Mouse (Mus musculus): ENCODE measurements around the gene Gnai3. TPM values are rescaled to one million over a fixed set of nuclear protein-coding genes. Genes with fewer than 3 reads are reported as not detected.

Gnai3 gene
- polyA plus RNA-seq, 1 experiment from 2014 or later: 134 TPM

GRCm38 (mm10) chr3:108084767-108085270, 61.1 kb downstream of the Gnai3 start:
- H3K27me3 ChIP-seq (ENCODE audit: insufficient read depth, low read length): no peaks in the 10 kb centered on the region
- H3K4me1 ChIP-seq (replicated peaks; ENCODE audit: insufficient read depth, low read length): peaks cover 29% of the 10 kb centered on the region
- H3K9ac ChIP-seq (ENCODE audit: low read depth, low read length): peak overlapping the region; percentile 71
- WGBS: 5% methylated on average over 13 of the region's 13 CpGs
- peak overlapping the region; percentile 96 for H3K27ac ChIP-seq
- DNase-seq (ENCODE audit: low spot score): no peak
- H3K9me3 ChIP-seq (replicated peaks; ENCODE audit: low read length): no peaks in the 10 kb centered on the region
- H3K4me3 ChIP-seq (replicated peaks; ENCODE audit: low read depth, low read length): peak overlapping the region; percentile 68
- ATAC-seq (replicated peaks; ENCODE audit: low FRiP score, low read depth): no peak
- H3K4me2 ChIP-seq (ENCODE audit: low read length): peak overlapping the region; percentile 99
- TF ChIP-seq CTCF (IDR thresholded peaks at IDR 0.05; ENCODE audit: low read depth): no peak
- 0 out of 2 replicates have a peak, but pooled peaks cover 3% of the 10 kb centered on the region for H3K36me3 ChIP-seq (ENCODE audit: insufficient read depth, low read length)

- H3K27me3 ChIP-seq (ENCODE audit: insufficient read depth, low read length): no peaks in the 10 kb centered on the region
- no peak overlapping the region for H3K27ac ChIP-seq
- peak overlapping the region; percentile 99 for H3K4me2 ChIP-seq (ENCODE audit: low read length)
- peaks cover 29% of the 10 kb centered on the region for H3K4me1 ChIP-seq (replicated peaks; ENCODE audit: insufficient read depth, low read length)
- H3K9me3 ChIP-seq (replicated peaks; ENCODE audit: low read length): no peaks in the 10 kb centered on the region
- no peak overlapping the region for H3K4me3 ChIP-seq (replicated peaks; ENCODE audit: low read depth, low read length)
- 0 out of 2 replicates have a peak, but pooled peaks cover 6% of the 10 kb centered on the region for H3K36me3 ChIP-seq (ENCODE audit: insufficient read depth, low read length)
- ATAC-seq (replicated peaks; ENCODE audit: low FRiP score, low read depth): no peak
- H3K9ac ChIP-seq (ENCODE audit: low read depth, low read length): no peak overlapping the region
- no peak for TF ChIP-seq CTCF (IDR thresholded peaks at IDR 0.05; ENCODE audit: low read depth)
- DNase-seq (ENCODE audit: low spot score): no peak
- 80% methylated on average over 4 of the region's 4 CpGs for WGBS
These were observed 62.0 kb downstream of the Gnai3 start for GRCm38 (mm10) chr3:108083904-108084407.

- H3K36me3 ChIP-seq (ENCODE audit: insufficient read depth, low read length): peaks cover 11% of the 10 kb centered on the region; the same call in 1 of the 2 replicates
- H3K4me2 ChIP-seq (ENCODE audit: low read length): no peak overlapping the region
- no peak overlapping the region for H3K4me3 ChIP-seq (replicated peaks; ENCODE audit: low read depth, low read length)
- no peak overlapping the region for H3K27ac ChIP-seq
- DNase-seq (ENCODE audit: low spot score): no peak
- no peak for ATAC-seq (replicated peaks; ENCODE audit: low FRiP score, low read depth)
- WGBS: 45% methylated on average over 2 of the region's 2 CpGs
- H3K27me3 ChIP-seq (ENCODE audit: insufficient read depth, low read length): no peaks in the 10 kb centered on the region
- TF ChIP-seq CTCF (IDR thresholded peaks at IDR 0.05; ENCODE audit: low read depth): no peak
- H3K4me1 ChIP-seq (replicated peaks; ENCODE audit: insufficient read depth, low read length): peaks cover 29% of the 10 kb centered on the region
- no peak overlapping the region for H3K9ac ChIP-seq (ENCODE audit: low read depth, low read length)
- H3K9me3 ChIP-seq (replicated peaks; ENCODE audit: low read length): no peaks in the 10 kb centered on the region
These were observed 62.8 kb downstream of the Gnai3 start for GRCm38 (mm10) chr3:108083161-108083560.

GRCm38 (mm10) chr3:108082251-108082875, 63.6 kb downstream of the Gnai3 start:
- DNase-seq (ENCODE audit: low spot score) (peak; percentile 48), ATAC-seq (replicated peaks; ENCODE audit: low FRiP score, low read depth) (no peak)
- Histone ChIP-seq H3K27me3 (ENCODE audit: insufficient read depth, low read length) (no peaks in the 10 kb centered on the region), H3K4me2 (ENCODE audit: low read length) (peak overlapping the region; percentile 16; the same call in 1 of the 2 replicates), H3K36me3 (ENCODE audit: insufficient read depth, low read length) (peaks cover 16% of the 10 kb centered on the region; the same call in 1 of the 2 replicates), H3K27ac (no peak overlapping the region), H3K9me3 (replicated peaks; ENCODE audit: low read length) (no peaks in the 10 kb centered on the region), H3K4me3 (replicated peaks; ENCODE audit: low read depth, low read length) (no peak overlapping the region), H3K9ac (ENCODE audit: low read depth, low read length) (peak overlapping the region; percentile 23; the same call in 1 of the 2 replicates), H3K4me1 (replicated peaks; ENCODE audit: insufficient read depth, low read length) (peaks cover 29% of the 10 kb centered on the region)
- 67% methylated on average over 1 of the region's 1 CpGs for WGBS
- no peak for TF ChIP-seq CTCF (IDR thresholded peaks at IDR 0.05; ENCODE audit: low read depth)

- H3K36me3 ChIP-seq (ENCODE audit: insufficient read depth, low read length): peaks cover 23% of the 10 kb centered on the region
- TF ChIP-seq CTCF (IDR thresholded peaks at IDR 0.05; ENCODE audit: low read depth): no peak
- no peak for ATAC-seq (replicated peaks; ENCODE audit: low FRiP score, low read depth)
- no peak overlapping the region for H3K27ac ChIP-seq
- no peak for DNase-seq (ENCODE audit: low spot score)
- H3K4me3 ChIP-seq (replicated peaks; ENCODE audit: low read depth, low read length): no peak overlapping the region
- peak overlapping the region; percentile 23; the same call in 1 of the 2 replicates for H3K9ac ChIP-seq (ENCODE audit: low read depth, low read length)
- H3K4me1 ChIP-seq (replicated peaks; ENCODE audit: insufficient read depth, low read length): peaks cover 23% of the 10 kb centered on the region
- 47% methylated on average over 4 of the region's 4 CpGs for WGBS
- 0 out of 2 replicates have a peak overlapping the region, but pooled peaks have one; percentile 16 for H3K4me2 ChIP-seq (ENCODE audit: low read length)
- no peaks in the 10 kb centered on the region for H3K9me3 ChIP-seq (replicated peaks; ENCODE audit: low read length)
- no peaks in the 10 kb centered on the region for H3K27me3 ChIP-seq (ENCODE audit: insufficient read depth, low read length)
These were observed 64.3 kb downstream of the Gnai3 start for GRCm38 (mm10) chr3:108081681-108082080.

GRCm38 (mm10) chr3:108076836-108077235, 69.1 kb downstream of the Gnai3 start:
- WGBS: 67% methylated on average over 9 of the region's 9 CpGs
- no peak for TF ChIP-seq CTCF (IDR thresholded peaks at IDR 0.05; ENCODE audit: low read depth)

More at GRCm38 (mm10) chr3:108076836-108077235, 69.1 kb downstream of the Gnai3 start:
- H3K9me3 ChIP-seq (replicated peaks; ENCODE audit: low read length): no peaks in the 10 kb centered on the region
- no peak overlapping the region for H3K9ac ChIP-seq (ENCODE audit: low read depth, low read length)
- no peaks in the 10 kb centered on the region; the same call in 1 of the 2 replicates for H3K4me1 ChIP-seq (replicated peaks; ENCODE audit: insufficient read depth, low read length)
- no peaks in the 10 kb centered on the region for H3K27me3 ChIP-seq (ENCODE audit: insufficient read depth, low read length)
- no peak overlapping the region for H3K4me3 ChIP-seq (replicated peaks; ENCODE audit: low read depth, low read length)
- DNase-seq (ENCODE audit: low spot score) (peak; percentile 46), ATAC-seq (replicated peaks; ENCODE audit: low FRiP score, low read depth) (peak; percentile 69)
- H3K4me2 ChIP-seq (ENCODE audit: low read length): no peak overlapping the region
- H3K27ac ChIP-seq: no peak overlapping the region
- peaks cover 52% of the 10 kb centered on the region for H3K36me3 ChIP-seq (ENCODE audit: insufficient read depth, low read length)
